Mouse (Mus musculus) heart, adult 18-20 months (tissue): ENCODE data around the gene Nupl2. TPM values are rescaled to one million over a fixed set of nuclear protein-coding genes. Genes with fewer than 3 reads are reported as not detected.
A peak's percentile ranks its signal among the peaks of the same experiment; 100 is the strongest.

Experiments used
- DNase-seq, 2 experiments: peaks; one replicate each; pipeline ENCODE4 v3.0.0; 2021 to 2022; ENCODE audit warnings: mixed read lengths in 1 of 2
- long read RNA-seq, 2 experiments: library from polyadenylated mRNA; stranded (forward); transcript quantifications; one replicate each; pipeline ENCODE4 v2.0.0; 2021
- total RNA-seq, 2 experiments: library from RNA; stranded (reverse); gene quantifications; 2 replicates each; pipeline ENCODE4 v1.2.3; 2021

Gene Nupl2
- total RNA-seq, result 1 to 10 TPM; 6.9 to 7.0 TPM
- long read RNA-seq, experiment 1, transcript Nupl2-201 (7 exons, 2,914 nt), result major isoform, 7 of 9 reads
- long read RNA-seq, experiment 1, partial matches to known transcripts, result 0 of 9 reads
- long read RNA-seq, experiment 1, other reads (novel, unspliced or antisense), result 1 of 9 reads
- long read RNA-seq, experiment 2, transcript Nupl2-201 (7 exons, 2,914 nt), result major isoform, 6 of 7 reads
- long read RNA-seq, experiment 2, partial matches to known transcripts, result 0 of 7 reads
- long read RNA-seq, experiment 2, other reads (novel, unspliced or antisense), result 0 of 7 reads

DNA sequence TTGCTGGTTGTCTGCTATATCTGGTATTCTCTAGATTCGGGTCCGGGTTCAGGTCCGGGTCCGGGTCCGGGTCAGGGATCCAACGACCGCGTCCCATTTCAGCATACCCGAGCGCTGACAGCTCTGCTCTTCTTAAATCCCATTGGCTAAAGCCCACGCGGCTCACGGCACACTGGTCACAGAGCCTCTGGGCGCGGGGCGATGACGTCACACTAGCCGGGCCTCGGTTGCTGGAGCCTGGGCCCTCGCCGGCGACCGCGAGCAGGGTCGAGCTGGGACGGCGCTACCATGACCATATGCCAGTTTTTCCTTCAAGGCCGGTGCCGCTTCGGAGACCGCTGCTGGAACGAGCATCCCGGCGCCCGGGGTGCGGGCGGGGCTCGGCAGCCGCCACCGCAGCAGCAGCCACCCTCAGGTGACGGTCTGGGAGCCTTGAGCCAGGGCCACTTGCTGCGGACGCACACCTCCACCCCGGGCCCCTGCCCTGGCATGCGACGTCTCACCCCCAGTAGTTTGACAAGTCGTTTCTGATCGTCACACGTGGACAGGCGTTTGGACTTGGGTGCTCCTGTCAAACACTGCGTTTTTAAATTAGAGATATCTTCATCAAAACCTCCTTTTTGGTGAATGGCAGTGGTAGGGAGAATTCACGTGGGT lies at the start of gene Nupl2:
Gene Nupl2 (plus strand): TSS at position 175 of the 657 bp plus-strand sequence.
- DNase-seq, result peak; percentile 95

DNA sequence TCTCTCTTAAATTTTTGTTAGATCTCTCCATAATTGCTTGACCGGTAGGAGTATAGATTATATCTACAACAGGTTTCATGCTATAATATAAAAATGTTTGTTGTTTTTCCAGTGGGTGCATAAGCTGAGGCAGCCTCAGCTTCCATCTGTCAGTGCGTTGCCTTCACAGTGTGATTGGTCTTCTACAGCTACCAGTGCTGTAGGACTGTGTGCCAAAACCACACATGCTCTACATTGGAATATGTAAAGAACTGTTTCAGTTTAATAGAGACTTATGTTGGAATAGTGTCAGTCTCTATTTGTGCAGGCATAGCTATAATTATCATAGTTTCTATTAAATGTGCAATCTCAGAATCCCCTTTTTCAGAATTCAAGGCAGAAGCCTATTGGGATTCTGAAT lies 42.5 kb upstream of the Nupl2 start:
- no peak for DNase-seq

GRCm38 (mm10) chr5:24124175-24124574 lies 40.6 kb upstream of the Nupl2 start:
- DNase-seq, result no peak

- no peak for DNase-seq
Measured at GRCm38 (mm10) chr5:24124579-24125276, 40.0 kb upstream of the Nupl2 start.

DNA sequence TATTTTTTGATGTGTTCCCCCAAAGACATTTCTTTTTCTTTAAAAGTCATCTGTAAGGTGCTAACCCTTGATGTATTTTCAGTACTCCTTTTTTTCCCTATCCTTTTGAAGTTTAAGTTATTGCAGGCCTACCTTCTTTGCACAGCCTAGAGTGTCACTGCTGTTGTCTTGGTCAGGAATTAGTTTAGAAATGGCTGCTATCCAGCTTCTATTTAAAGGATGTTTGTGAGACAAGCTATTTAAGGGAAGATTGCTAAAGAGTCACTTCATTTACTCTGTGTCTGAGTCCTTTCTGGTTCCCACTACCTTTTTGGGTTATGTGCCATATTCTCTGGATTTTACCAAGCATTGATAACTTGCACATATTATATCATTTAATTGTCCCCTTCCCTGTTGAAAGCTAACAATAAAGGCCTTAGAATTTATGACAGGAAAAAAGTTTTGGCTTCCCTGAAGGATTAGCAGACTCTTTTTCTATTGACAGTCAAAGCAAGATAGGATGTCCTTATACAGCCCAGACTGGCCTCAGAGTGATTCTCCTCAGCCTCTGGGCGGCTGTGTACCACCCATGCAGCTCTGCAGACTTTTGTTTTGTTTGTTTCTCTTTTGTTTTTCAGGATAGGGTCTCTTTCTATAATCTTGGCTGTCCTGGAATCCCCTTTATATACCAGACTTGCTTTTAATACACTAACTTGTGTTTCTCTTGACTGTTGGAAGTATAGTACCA lies 38.7 kb upstream of the Nupl2 start:
- DNase-seq, result peak; percentile 24 to 45

- peak; percentile 45 to 51 for DNase-seq
Measured at GRCm38 (mm10) chr5:24126967-24127366, 37.8 kb upstream of the Nupl2 start.

DNA sequence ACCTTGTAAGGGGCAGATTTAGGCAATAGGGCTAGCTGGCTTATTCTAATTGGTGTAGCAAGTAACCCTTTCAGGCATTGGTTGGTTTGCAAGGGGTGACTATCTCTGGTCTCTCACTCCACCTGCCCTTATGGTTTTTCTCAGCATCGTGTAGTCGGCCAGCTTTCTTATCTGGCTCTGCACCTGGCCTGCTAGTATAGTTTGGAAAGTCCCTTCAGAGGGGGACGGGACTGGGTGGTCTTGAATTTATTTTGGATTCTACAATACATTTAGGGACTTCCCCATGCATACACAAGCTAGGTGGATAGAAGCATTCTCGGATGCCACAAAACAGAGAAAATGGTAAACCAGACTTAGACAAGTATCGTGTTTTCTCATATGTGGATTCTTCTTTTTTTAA lies 17.8 kb upstream of the Nupl2 start:
- no peak for DNase-seq

GRCm38 (mm10) chr5:24152199-24152598 lies 12.6 kb upstream of the Nupl2 start:
- no peak for DNase-seq

DNA sequence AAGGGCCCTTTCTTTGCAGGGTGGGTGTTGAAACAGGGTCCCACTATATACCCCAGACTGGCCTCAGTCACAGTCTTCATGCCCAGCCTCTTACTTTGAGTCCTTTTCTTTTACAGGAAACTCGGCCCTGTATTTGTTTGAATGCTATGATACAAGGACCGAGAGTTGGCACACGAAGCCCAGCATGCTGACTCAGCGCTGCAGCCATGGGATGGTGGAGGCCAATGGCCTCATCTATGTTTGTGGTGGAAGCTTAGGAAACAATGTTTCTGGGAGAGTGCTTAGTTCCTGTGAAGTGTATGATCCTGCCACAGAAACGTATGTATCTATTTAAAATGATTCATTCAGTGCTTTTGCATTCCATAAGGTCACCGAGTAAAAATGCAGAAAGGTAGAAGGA lies 8.0 kb upstream of the Nupl2 start:
- no peak for DNase-seq

DNA sequence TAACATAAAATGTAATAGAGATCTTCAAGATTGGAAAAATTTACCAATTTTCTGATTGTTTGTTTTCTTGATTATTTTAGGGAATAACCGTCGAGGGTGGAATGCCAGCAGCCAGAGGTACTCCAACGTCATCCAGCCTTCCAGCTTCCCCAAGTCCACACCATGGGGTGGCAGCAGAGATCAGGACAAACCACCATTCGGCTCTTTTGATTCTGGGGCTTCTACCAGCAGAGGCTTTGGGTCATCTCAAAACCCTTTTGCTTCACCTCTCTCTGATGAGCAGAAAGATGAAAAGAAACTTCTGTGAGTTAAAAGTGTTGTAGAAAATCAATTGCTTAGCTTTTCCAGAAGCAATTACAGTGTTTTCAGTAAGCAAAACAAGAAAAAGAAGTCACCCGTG lies 2.5 kb downstream of the Nupl2 start:
- DNase-seq, result peak in 1 of 2 experiments; percentile 21

DNA sequence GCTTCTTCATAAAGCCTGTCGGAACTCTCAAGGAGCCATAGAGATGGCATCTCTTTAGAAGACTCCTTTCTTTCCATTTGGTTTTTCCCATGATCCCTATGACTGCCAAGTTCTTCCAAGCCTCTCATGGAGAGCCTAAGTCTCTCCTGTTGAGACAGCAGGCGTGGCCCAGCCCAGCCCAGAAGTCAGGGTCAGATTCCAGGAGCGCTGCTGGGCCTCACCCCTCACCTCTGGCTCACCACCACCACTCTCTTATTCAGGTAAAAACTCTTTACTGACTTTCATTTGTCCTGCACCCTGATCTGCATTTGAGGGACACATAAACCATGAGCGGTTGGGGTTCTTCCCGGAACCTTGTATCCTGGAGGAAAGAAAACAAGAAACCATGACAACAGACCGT lies 5.1 kb downstream of the Nupl2 start:
- DNase-seq, result no peak

DNA sequence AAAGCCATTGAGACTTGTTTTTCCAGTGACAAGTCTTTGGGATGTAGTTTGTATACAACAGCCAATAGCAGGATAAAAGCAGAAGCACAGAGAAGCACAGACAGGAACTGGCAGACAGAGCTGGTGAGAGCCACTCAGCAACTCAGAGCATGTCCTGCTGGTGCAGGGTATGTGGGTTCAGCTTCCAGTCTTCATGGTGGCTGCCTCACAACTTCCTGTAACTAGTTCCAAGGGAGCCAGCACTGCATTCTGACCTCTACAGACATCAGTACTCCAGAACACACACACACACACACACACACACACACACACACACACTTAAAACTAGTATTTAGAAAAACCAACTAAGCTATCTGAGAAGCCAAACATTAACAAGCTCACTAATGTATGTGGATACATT lies 7.3 kb downstream of the Nupl2 start:
- DNase-seq, result no peak

DNA sequence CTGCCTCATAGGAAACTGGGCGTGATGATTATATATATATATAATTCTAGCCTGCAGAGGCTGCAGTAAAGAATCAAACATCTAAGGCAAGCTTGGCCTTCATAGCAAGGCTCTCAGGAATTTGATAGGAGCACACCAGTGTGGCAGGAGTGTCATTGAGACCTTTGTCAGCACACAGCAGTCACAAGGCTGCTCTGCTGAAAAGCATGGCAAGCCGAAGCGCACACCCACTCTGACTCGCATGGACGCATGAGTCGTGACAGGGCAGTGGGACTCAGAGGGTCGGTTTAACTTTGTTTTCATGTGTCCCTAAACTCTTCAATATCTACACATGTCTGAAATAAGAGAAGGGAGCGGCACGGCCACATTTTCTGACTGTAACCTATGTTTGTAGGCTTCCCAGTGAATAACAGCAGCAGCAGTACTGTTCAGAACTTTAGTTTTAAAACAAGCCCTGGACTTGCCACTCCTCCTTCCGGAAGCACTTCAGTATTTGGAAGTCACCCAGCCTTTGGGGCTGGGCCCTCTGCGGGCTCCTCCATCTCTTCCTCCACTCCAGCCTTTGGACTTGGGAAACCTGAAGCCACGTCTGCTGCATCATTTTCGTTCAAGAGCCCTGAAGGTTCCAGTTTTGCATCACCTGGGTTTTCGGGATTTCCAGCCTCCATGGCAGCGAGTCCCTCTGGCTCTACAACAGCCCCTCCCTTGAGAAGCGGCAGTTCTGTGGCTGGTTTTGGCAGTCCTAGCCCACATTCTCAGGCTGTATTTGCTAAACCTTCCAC lies 16.9 kb downstream of the Nupl2 start:
- peak; percentile 22 to 39 for DNase-seq

DNA sequence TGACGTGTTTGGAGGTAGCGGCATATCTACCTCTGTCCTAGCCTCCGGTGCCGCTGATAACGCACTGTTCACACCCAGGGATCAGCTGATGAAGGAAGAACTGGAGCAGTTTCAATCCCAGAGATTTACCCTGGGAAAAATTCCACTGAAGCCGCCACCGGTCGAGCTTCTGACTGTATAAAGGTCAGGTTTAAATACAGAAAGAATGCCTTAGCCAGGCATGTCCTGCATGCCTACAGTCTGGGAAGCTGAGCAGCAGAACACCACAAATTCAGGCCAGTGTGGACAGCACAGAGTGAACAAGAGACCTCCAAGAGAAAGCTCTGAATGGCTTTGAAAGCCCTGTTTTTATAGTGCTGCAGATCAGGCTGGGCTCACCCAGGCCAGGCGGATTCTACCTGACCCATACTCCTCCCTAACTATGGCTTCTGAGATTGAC lies 17.6 kb downstream of the Nupl2 start:
- DNase-seq, result peak; percentile 18 to 29

DNA sequence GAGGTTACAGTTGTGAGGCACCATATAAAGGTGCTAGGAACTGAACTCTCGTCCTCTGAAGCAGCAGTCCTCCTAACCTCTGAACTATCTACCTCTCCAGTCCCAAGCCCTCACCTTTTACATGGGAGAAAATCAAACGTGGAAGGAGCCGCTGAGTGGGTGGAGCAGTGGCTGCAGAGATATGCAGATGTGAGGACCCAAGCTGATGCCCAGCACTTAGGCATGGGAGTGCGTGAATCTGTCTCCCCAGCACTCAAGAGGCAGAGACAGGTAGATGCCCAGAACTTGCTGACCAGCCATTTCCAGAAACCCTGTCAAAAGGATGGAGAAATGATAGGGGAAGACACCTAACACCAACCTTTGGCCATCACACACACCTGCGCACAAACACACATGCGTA lies 18.3 kb downstream of the Nupl2 start:
- DNase-seq, result no peak

- no peak for DNase-seq
Measured at GRCm38 (mm10) chr5:24184011-24184410, 19.2 kb downstream of the Nupl2 start.

DNA sequence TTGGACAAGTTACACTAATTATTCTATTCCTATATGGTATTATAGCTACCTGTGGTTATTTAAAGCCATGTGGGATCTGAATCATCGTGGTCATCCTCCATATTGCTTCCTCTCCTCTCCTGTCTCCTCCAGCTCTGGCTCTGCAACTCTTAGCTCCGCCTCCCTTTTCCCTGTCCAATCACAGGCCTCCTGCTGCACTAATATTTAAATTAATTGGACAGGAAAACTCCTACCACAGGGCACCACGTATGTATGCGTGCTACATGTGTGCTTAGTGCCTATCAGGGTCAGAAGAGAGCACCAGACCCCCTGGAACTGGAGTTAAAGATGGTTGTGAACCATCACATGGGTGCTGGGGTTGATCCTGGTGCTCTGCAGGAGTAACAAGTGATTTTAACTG lies 23.7 kb downstream of the Nupl2 start:
- no peak for DNase-seq

- DNase-seq, result no peak
Measured at GRCm38 (mm10) chr5:24191821-24192220, 27.1 kb downstream of the Nupl2 start.

DNA sequence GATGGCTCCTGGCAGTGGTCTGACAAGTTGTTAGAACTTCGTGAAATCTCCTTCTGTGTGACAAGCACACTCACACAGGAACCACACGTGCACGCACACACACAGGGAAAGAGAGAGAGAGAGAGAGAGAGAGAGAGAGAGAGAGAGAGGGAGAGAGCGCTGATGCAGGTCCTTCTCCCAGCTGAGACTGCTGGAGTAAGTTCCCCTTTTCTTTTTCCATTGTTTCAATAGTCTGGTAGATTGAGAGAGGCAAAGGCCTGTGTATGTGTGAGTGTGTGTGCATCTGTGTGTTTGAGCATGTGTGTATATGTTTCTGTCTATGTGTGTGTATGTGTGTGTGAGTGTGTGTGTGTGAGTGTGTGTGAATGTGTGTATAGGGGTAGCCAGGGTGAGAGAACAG lies 36.2 kb downstream of the Nupl2 start:
- DNase-seq, result no peak

- DNase-seq, result no peak
Measured at GRCm38 (mm10) chr5:24202492-24202891, 37.7 kb downstream of the Nupl2 start.

DNA sequence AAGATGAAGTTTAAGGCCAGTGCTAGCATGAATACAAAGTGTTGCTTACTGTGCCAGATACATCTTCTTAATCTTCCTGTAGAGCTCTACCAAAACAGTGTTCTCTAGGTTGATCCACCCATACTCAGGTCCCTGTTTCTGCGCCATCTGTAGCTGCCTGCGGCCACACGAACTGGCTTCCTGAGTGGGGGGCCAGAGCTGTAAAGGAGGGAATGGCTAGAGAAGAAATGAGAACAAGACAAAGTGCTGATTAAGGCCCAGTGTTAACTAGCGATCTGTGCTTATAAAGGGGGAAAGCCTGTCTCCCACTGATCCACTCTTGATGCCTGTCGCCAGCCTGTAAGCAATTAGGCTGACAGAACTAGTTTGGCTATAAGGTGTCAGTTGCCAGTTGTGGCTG lies 38.5 kb downstream of the Nupl2 start:
- DNase-seq, result no peak

GRCm38 (mm10) chr5:24207965-24208364 lies 43.2 kb downstream of the Nupl2 start:
- DNase-seq, result no peak
